Comparison of ENCODE assay signal across 9 mouse cellular contexts in the genomic region with DNA sequence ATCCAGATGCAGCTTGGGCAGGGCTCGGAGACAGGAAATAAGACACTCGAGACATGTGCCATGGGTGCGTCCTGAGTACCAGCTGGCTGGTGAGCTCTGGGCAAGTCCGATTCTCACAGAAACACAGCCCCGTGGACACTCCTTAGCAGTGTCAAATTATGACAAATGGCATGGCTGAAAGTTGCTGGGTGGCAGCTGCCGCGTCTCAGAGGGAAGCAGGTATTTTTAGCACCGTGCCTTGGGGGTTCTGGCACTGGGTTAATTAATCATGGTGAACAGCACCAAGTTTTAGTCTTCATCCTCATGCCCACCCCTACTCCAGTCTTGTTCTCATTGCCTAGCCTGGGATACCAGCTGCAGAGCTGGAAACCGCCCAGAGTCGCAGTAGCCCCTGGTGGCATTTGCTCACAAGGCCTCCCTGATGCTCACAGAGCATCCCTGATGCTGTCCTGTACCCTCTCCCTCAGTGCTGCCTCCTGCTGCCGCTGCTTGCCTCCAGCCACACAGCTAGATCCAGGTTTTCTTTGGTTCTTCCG. TPM values are rescaled to one million over a fixed set of nuclear protein-coding genes. Genes with fewer than 3 reads are reported as not detected.
A peak's percentile ranks its signal among the peaks of the same experiment; 100 is the strongest.
DNase-seq lines count a peak whose midpoint lies in the region; ATAC-seq and TF ChIP-seq lines count a peak whose summit lies in the region.
"Had no signal": no experiment of that assay in that cellular context is flagged by ENCODE, and none has a peak within 500 bp of the region (broad histone marks: within the 10 kb centered on the region; RNA-seq: fewer than 3 reads in every experiment).

No protein-coding gene starts in this region.

- ATAC-seq in embryonic facial prominence, embryonic 15.5 days (ENCODE audit: insufficient number of reproducible peaks, low FRiP score, low TSS enrichment, low read depth), result 0 out of 2 replicates have a peak, but pooled peaks have one; percentile 44
- ATAC-seq in midbrain, postnatal 0 days (ENCODE audit: low FRiP score), result peak; percentile 10; the same call in 1 of the 2 replicates

- H3K9ac ChIP-seq in embryonic facial prominence, embryonic 15.5 days, result no peak overlapping the region
- no peak overlapping the region for H3K9ac ChIP-seq in midbrain, postnatal 0 days (replicated peaks; ENCODE audit: low read length, poor library complexity, severe bottlenecking)

- H3K4me1 ChIP-seq in embryonic facial prominence, embryonic 15.5 days, result peaks cover 13% of the 10 kb centered on the region; the same call in 1 of the 2 replicates
- H3K4me1 ChIP-seq in hindbrain, embryonic 10.5 days (replicated peaks), result peaks cover 57% of the 10 kb centered on the region
- H3K4me1 ChIP-seq in midbrain, postnatal 0 days (ENCODE audit: insufficient read depth, low read length), result no peaks in the 10 kb centered on the region; the same call in 1 of the 2 replicates

- peak; percentile 92 for DNase-seq in left cerebral cortex, postnatal 4 days
- no peak for DNase-seq in left cerebral cortex, postnatal 10 days (ENCODE audit: extremely low spot score in 1 of 2, low spot score in 2 of 2)
- DNase-seq in hindbrain, embryonic 10.5 days (ENCODE audit: low spot score), result no peak
- peak; percentile 74 for DNase-seq in midbrain, postnatal 0 days (ENCODE audit: low spot score)
- DNase-seq in adrenal gland, postnatal 25 days, result no peak
- DNase-seq in adrenal gland, adult 8-10 months, result no peak
- DNase-seq: kidney, postnatal 14 days had no signal

- H3K27ac ChIP-seq in embryonic facial prominence, embryonic 15.5 days (replicated peaks), result no peak overlapping the region
- H3K27ac ChIP-seq in hindbrain, embryonic 10.5 days, result peak overlapping the region; percentile 85
- H3K27ac ChIP-seq in midbrain, postnatal 0 days (ENCODE audit: low read depth, low read length), result no peak overlapping the region

- no peak overlapping the region for H3K4me3 ChIP-seq in embryonic facial prominence, embryonic 15.5 days (replicated peaks)
- H3K4me3 ChIP-seq in hindbrain, embryonic 10.5 days, result no peak overlapping the region
- no peak overlapping the region for H3K4me3 ChIP-seq in midbrain, postnatal 0 days (ENCODE audit: low read depth, low read length)
- H3K4me3 ChIP-seq: megakaryocyte, embryonic 14.5 days had no signal

- H3K27me3 ChIP-seq in embryonic facial prominence, embryonic 15.5 days, result no peaks in the 10 kb centered on the region
- H3K27me3 ChIP-seq in hindbrain, embryonic 10.5 days (ENCODE audit: insufficient read depth, poor library complexity, severe bottlenecking), result peaks cover 19% of the 10 kb centered on the region
- no peaks in the 10 kb centered on the region for H3K27me3 ChIP-seq in midbrain, postnatal 0 days (ENCODE audit: insufficient read depth, low read length)

- no peaks in the 10 kb centered on the region for H3K9me3 ChIP-seq in embryonic facial prominence, embryonic 15.5 days (replicated peaks)
- H3K9me3 ChIP-seq in hindbrain, embryonic 10.5 days, result no peaks in the 10 kb centered on the region
- no peaks in the 10 kb centered on the region for H3K9me3 ChIP-seq in midbrain, postnatal 0 days (ENCODE audit: low read length)
- H3K9me3 ChIP-seq: megakaryocyte, embryonic 14.5 days had no signal

- H3K4me2 ChIP-seq in embryonic facial prominence, embryonic 15.5 days (replicated peaks), result no peak overlapping the region
- H3K4me2 ChIP-seq in midbrain, postnatal 0 days (ENCODE audit: low read depth, low read length, poor library complexity, severe bottlenecking), result no peak overlapping the region

- H3K36me3 ChIP-seq in embryonic facial prominence, embryonic 15.5 days, result no peaks in the 10 kb centered on the region
- H3K36me3 ChIP-seq in hindbrain, embryonic 10.5 days, result no peaks in the 10 kb centered on the region
- H3K36me3 ChIP-seq in midbrain, postnatal 0 days (ENCODE audit: insufficient read depth, low read length), result no peaks in the 10 kb centered on the region

- intact Hi-C loops in left cerebral cortex, postnatal 4 days (cut with DNase I), result no loop called here
- intact Hi-C loops in left cerebral cortex, postnatal 10 days (cut with DNase I), result loop anchor here (10.0 kb wide), 1 partner anchor 126 kb away; no protein-coding TSS in a partner anchor

- TF ChIP-seq CTCF in midbrain, postnatal 0 days (IDR thresholded peaks at IDR 0.05), result peak; percentile 51

- WGBS in embryonic facial prominence, embryonic 15.5 days, result 44% methylated on average over 12 of the region's 12 CpGs
- WGBS in hindbrain, embryonic 10.5 days, result 67% methylated on average over 12 of the region's 12 CpGs
- WGBS in midbrain, postnatal 0 days, result 48% methylated on average over 12 of the region's 12 CpGs

RNA-seq across cellular contexts. Expression of a gene that starts 5.0 kb away (rescaled TPM):
- not detected for total RNA-seq in left cerebral cortex, postnatal 4 days (2021)
- not detected for total RNA-seq in left cerebral cortex, postnatal 10 days (2021)
- not detected in 2 replicates for polyA plus RNA-seq in embryonic facial prominence, embryonic 15.5 days (2015; fragmentation: Nextera tagmentation; extraction: Ambion mirVana)
- polyA plus RNA-seq in hindbrain, embryonic 10.5 days (2016; fragmentation: Nextera tagmentation; extraction: Ambion mirVana), result 7.9 and 11.8 TPM in 2 replicates
- not detected in 2 replicates for total RNA-seq in midbrain, postnatal 0 days (2014; rRNA removed)
- 0.12 TPM in 1 of 2 replicates, not detected in the other for polyA plus RNA-seq in midbrain, postnatal 0 days (2015; fragmentation: Nextera tagmentation; extraction: Ambion mirVana)
- total RNA-seq in adrenal gland, postnatal 25 days (2021), result not detected in 2 replicates
- total RNA-seq in adrenal gland, adult 8-10 months (2022), result under 1 TPM in 1 of 4 experiments, not detected in 3; 0.40 TPM

Comparison
In these comparisons a context has a peak if more than half of its experiments do, and no peak if none do; other contexts are left out.
1. DNase-seq: peak in left cerebral cortex, postnatal 4 days (single experiment) and midbrain, postnatal 0 days (single experiment); none in left cerebral cortex, postnatal 10 days (0 of 2), hindbrain, embryonic 10.5 days (single experiment), adrenal gland, postnatal 25 days (single experiment) and adrenal gland, adult 8-10 months (single experiment).